Mouse (Mus musculus) layer of hippocampus, adult 8-10 months (tissue): ENCODE measurements at regions not wholly inside any gene's neighbourhood (a gene's known extent, or its start where the extent isn't known, plus 50 kb on each side); places are given as distances from the start of the nearest gene placed in this dataset.
A peak's percentile ranks its signal among the peaks of the same experiment; 100 is the strongest.

Experiments
- DNase-seq, 2 experiments: peaks; one replicate each; pipeline ENCODE4 v3.0.0; 2022; ENCODE audit warnings: low spot score in 2 of 2

DNA sequence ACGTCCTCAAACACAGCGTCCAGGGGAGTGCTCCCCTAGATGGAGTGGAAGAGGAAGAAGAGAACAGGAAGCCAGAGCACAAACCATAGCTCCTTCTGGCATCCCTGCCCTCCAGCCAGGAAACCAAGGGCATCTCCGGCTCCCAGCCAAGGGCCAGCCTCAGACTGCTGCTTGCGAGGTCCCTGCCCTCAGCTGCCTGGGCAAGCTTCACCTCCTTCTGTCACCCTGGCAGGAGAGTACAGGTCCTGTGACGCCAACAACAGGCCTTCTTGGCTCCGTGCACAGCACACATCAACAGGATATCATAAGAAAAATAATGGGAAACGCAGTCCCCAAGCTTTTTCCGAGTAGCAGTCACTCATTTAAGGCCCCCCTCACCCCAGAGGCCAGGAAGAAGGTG is 212.9 kb upstream of the Mocs1 start:
- no peak for DNase-seq

DNA sequence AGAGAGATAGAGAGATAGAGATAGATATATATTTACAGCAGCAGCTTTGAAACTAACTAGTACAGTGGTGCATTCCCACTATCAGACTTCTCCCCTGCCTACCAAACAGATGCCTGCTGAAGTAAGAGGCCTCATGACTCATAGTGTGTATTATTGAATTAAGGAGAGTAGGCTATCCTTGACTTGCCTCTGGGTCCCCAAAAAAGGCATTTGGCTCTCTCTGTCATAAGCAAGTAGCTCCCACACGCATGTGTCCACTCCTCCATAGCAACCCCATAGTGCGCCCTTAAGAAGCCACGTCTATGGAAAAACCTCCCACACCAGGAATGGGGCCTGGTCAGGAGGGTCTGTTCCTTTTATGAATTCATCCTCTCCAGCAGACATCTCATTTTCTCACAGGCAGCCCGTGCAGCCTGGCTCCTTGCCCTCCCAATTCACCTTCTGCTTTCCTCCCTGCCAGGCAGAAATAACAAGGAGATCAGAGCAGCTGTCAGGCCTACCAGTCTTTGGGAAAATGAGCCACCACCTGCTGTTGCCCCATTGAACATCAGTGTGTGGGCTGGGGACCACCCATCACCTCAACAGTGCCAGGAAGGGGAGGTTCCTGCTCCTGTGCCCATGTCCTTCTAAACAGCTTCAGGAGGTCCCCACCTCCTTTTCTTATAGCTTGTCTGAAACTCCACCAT is 208.5 kb upstream of the Mocs1 start:
- peak; percentile 72 to 79 for DNase-seq

DNA sequence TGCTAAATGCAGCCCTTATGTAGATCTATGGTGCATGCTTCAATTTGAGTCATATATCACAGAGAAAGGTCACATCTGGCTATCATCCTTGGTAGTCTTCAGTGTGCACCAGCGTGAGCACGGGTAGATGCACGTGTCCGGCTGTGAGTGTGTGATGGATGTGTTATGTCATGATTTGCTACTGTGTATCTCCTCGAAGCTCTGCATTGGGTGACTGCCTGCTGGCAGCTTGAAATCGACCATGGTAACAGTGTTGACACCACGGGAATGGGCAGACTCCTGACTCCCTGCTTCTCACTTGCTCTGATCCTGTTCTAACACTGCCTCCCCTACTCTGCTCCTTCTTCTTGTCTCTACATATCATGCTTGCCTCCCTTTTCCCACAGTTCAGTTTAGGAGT is 204.9 kb upstream of the Mocs1 start:
- DNase-seq: no peak

DNA sequence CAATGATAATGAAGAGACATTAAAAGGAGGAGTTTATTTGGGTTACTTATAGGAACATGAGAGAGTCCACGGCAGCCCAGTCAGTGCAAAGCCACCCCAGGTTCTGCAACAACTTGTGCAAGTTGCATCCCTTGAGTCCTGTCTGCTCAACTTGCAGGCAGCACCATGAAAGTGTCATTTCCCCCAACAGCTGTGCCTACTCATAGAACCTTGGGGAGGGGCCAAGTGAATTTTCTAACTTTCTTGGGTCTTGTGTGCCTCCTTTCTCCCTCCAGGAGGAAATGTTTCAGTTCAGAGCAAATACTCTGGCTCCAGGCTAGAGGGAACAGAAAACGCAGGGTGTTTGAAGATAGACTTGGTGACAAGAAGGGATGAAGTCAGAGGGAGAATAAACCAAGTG is 204.5 kb upstream of the Mocs1 start:
- no peak for DNase-seq

DNA sequence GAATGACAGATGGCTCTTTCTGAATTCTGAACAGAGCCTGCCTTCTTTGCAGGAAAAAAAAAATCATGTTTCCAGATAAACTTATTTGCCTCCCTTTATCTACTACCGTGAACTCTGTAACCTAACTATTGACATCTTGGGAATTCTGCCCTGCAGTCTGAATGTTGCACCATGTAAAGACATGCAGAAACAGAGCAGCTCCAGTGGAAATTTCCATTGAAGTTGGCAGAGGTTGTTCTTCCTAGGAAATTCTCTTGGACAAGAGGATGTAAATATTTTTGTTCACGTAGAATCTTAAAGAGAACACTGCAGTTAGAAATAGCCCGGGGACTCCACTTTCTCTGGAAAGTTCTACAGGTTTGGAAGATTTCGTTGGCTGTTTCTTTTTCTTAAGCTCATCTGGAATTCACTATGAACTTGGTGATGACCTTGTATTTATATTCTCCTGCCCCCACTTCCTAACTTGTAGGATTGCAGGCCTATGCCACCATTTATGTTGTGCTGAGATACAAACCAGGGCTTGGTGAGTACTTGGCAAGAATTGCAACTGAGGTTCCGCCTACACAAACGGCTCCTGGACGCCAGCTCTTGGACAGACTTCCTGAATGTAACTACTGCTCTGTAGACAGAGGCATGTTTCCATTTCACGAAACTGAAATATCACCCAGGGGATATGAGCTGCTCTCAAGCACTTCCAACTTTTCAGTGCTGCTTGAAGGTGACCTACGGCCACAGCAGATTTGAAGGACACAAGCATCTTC is 202.7 kb upstream of the Mocs1 start:
- DNase-seq: peak in 1 of 2 experiments; percentile 35

DNA sequence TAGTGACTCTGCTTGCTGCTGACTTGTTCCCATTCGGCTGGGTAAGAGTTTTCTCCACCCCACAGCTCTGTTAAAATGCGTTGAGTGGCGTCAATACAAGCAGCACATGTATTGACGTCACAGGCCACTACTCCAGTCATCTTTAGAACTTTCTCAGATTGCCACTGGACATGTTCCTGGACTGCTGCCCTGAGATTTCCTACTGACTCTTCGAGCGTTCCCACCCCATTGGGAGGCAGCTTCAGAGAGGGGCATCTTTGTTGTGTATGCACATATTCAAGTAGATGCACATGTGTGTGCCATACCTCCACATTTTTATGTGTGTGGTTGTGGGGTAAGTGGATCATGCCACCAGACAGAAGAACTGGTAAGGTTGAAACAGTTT is 202.2 kb upstream of the Mocs1 start:
- DNase-seq: no peak

DNA sequence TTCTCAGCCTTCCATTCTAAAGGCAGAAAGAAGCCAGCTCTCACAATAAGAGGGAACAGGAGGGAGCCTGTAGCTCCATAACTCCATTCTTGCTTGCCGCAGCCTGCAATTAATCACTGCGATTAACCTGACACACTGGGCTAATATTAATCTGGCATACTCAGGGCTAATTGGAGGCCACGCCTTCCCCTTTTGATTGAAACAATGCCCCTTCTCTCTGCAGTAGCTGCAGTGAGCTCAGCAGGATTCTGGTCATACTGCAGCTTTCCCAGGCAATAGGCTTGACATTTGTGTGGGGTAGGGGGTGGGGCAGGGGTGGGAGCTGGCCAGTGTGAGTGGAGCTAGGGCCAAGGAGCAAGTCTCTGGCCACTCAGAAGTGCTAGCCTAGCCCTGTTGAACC is 196.9 kb upstream of the Mocs1 start:
- DNase-seq: no peak

DNA sequence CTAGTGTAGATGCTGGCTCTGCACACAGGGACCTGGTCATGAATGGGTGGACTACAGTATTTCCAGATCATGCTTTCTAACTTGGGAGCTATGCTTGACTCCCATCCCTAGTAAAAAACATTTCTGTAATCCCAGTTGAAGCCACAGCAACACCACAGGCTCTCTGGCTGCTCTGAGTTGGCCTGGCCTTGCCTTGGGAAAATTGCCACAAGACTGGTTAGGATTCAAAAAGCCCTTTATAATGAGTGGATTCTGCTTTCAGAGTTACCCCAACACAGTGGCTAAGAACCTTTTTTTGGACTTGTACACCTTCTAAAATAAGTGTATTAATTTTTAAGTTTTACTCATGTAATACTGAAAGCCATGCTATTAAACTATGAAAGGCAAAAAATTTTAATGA is 188.1 kb upstream of the Mocs1 start:
- no peak for DNase-seq

DNA sequence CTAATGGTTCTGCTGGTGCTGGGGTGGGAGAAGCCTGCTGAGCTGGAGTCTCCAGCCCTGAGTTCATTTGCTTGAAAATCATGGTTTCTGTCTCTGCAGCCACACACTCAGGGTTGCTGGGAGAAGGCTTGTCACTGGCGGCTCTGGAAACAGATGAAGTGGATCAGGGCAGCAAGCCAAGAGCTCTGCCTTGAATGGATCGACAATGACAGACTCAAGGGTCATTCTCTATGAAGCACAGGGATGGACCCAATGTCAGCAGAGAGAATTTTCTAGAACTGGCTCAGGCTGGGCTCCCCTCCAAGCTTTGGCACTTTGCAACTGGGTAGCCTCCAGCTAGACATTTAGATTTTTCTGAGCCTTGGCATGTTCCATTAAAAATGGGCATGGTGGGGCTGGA is 184.7 kb upstream of the Mocs1 start:
- peak; percentile 53 to 62 for DNase-seq

DNA sequence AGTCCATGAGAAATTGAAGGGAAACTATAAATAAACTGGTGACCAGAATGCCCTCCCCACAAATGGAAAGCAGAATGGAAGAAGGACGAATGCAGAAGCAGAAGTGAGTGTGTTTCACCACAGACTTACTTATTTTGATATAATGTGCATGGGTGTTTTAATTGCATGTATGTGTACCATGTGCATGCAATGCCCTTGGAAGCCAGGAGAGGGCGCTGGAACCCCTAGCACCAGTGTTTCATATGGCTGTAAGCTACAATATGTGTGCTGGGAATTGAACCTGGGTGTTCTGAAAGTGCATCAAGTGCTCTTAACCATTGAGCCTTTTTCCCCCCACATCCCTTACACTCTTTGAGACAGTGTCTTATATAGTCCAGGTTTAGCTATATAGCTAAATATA is 183.1 kb upstream of the Mocs1 start:
- DNase-seq: no peak

DNA sequence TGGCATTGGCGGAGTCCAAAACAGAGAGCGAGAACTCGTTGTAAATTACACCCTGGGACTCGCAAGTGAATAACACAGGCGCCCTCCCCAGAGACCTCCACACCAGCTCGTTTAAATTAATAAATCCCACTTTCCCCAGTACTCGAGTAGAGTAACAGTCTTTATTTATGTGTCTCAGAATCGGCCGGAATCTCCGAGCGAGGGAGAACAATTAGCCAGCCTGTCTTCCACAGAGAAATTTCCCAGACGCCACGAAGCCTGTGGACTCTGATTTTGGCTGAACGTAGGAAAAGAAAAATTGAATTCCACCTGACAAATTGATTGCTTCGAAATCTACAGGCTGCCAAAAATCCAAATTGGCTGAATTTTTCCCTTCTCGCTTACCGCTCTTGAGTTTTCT is 180.9 kb upstream of the Mocs1 start:
- no peak for DNase-seq

DNA sequence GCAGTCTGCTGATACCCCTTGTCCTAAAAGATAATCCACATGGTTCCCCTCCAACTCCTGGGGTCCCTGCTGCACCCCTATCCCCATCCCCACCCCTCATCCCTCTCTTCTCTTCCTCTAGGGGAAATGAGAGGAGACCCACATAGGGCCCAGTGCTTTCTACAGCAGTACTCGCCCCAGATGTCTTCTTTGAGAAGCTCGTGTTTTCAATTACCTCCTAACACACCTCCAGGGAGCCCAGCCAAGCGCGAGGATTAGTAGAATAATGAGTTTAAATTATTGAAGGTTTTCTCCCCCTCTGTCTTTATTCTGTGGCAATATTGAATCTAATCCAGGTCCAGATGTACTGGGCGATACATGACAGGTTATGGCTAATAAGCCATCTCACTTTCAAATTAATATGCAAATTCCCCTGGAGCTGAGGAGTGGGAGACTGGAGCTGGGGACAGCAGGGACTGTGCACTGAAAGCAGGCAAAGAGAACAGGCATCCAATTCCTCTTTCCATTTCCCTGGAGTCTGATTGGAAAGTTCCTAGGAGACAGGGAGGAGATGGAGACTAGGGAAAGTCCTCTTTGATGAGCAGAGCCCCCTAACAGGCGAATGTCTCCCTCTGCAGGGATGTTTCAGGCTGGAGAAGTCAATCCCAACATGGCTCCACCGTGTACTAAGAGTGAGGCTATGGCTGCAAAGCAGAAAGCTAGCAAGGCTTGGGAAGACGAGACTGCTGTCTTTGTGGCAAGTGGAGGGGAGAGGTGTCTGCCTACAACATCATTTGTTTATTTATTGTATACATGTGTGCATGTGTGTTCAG is 177.2 kb upstream of the Mocs1 start:
- no peak for DNase-seq

DNA sequence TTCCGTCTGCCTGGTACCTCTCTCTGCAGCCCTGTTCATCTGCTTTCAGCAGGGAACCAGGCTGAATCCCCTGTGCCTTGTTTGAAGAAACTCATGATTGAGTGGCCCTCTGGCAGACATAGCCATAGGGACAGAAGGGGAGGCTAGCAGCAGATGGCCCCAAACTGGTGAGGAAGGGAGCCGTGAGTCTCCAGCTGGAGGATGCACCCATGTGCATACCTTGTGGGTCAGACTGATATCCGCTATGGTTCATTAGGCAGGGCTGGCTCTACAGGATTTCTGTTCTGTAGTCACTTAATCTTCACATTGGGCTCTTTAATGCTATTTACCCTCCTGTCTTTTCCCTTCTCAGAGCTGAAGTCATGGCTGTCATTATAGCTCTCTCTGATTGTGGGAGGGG is 175.9 kb upstream of the Mocs1 start:
- DNase-seq: no peak

DNA sequence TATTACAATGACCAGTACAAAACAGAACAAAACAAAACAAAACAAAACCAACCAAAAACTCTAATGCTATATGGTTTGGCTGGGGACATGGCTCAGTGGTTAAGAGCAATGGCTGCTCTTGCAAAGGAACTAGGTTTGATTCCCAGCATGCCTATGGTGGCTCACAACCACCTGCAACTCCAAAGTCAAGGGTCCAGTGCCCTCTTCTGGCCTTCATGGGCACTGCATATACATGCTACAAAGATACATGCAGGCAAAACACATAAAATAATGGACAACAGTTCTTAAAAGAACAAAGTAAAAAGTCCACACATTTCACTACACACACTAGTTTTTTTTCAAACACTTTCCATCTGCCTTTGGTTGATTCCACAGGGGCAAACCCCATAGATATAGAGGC is 169.7 kb upstream of the Mocs1 start:
- no peak for DNase-seq

DNA sequence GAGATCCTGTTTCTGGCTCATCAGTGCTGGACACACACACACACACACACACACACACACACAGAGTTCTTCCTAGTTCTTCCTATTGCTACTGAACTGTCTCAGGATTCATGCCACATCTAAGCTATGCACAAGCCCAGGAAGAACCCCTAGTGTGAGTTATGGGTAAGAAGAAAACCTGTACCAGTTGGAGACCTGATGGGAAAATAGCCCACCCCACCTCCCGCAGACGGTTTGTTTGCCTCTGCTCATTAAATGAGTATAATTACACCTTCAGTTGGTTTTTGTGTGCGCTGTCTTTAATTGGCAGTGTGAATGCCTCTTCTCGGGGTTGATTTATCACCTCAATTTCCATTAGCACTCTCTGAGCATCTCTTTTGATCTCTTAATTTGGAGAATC is 165.8 kb upstream of the Mocs1 start:
- no peak for DNase-seq

DNA sequence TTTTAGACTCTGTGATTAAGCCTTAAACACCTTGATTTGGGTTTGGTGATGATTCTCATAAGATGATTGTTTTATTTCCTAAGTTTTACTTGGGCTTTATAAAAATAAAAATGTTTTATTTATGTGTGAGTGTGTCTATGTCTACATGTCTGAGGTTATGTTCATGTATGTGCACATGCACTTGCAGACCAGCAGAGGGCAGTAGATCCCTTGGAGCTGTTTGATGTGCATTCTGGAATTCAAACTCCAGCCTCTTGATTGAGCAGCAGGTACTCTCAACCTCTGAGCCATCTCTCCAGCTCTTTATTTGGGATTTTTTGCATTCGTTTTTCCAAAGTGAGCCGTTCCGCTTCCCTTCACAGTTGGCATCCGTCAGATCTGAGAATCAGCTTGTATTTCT is 161.8 kb upstream of the Mocs1 start:
- no peak for DNase-seq

DNA sequence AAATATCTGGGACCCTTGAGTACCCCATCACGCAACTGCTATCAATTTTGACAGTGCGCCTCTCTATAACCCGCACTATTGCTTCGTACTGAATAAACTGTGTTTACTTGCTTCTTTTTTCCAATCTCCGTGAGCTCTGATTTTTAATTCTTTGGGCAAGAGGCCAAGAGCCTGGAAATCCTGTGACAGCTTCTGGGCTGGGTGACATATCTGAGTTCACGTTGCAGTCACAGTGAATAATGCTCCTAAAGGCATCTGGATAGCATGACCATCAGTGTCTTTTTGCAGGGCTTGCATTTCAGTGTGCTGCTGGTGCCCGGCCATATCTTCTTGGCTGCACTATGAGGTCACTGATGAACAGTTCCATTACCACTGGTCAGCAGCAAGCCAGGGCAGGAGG is 158.2 kb upstream of the Mocs1 start:
- DNase-seq: no peak

DNA sequence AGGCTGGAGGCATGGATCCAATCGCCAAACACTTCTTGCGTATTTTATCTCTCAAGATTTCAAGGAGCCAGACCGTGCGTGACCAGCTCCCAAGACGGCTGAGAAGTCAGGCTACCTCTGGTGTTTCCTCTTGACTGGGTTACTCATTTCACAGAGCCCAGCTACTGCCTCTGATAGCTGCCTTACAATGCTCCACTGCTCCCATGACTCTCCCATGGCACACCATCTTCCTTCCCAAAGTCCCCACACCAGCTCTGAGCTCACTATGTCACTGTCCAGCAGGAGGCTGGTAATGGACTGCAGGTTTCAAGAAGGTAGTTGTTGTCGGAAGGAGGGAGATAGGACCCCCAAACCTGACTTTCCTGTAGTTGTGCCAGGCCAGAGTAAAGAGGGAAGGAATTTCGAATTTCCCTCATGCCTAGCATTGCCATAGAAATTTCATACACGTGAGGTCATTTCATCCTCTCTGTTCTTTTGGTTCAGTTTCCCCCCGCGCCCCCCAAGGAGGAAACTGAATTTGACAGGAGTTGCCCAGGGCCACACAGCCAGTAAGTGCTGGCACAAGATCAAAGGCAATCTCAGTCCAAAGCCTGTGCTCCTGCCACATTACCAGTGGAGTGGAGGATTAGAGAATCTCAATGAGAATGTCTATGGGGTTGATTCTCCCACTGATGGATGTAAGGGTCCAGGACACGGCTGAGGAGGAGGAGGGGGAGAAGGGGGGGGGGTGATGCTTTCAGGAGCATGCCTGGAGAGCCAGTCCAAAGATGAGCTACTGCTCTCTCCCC is 155.3 kb upstream of the Mocs1 start:
- no peak for DNase-seq

DNA sequence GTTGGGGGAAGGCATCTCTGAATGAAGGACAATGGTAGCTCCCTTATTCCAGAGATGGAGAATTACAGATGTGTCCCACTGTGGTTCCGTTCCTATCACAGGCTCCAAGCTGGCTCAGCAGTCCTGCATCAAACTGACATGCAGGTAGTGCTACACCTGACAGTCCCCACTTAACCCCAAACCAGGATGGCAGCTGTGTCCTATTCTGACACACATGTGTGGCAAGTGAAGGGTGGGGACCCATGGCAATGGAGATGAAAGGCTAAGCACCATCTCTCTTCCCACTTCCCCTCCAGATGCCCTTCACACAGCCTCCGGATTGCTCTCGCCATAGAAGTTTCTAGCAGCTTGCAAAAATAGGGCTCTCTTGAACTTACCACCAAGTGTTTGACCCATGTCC is 153.2 kb upstream of the Mocs1 start:
- no peak for DNase-seq

DNA sequence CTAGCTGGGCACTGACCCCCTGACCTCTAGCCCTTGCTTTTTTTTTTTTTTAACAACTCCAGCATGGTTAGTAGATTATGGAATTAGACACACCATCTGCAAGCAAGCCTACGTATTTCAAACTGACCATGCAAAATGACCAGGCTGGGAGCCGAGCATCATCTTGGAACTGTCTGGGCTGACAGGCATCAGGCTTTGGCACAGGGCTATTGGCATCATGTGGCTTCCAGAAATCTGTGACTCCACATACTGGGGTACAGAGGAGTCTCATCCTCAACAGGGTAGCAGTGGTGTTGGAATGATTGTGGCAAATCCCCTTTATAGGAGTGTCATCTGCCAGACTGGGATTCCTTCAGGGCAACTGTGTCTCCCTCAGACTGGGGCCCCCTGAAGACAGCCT is 152.7 kb upstream of the Mocs1 start:
- no peak for DNase-seq

DNA sequence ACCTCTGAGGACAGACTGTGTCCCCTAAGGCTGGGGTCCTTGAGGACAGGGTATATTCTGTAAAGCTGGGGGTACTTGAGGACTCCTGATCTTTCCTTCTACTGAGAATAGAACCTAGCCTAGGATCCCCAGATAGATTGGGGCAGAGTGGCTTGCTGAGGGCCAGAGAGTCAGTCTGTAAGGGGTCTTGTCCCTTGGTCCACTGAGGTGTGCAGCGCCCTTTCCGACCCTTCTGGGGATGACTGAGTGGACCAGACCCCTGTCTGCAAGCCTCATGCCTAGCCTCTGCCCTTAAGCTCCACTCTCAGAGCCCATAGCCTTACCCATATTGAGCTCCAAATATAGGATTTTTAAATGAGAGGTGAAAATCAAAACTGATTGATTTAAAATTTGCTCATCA is 152.2 kb upstream of the Mocs1 start:
- DNase-seq: no peak

DNA sequence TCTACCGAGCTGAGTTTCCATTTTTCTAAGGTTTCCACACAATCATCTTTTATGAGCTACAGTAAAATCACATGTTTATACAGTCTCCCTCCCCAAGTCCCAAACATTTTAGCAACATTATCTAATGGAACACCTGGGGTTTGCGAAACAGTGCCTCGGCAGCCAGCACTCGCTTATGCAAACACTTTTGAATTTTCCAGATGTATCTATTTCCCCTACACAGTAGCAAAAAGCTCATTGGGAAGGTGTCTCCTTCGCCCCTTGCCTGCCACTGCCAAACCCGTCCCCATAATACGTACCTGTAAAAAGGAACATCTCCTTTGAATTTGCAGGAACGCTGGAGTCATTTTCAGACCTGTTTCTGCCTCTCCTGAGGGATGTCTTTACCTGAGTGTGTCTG is 149.6 kb upstream of the Mocs1 start:
- DNase-seq: no peak
